Mouse (Mus musculus) CH12.LX (cell line): ENCODE data around the gene Med19.

Experiments used
- CTCF ChIP-seq, 2 experiments: IDR thresholded peaks in 1 of 2; conservative IDR thresholded peaks in 1 of 2; 2 replicates each; pipeline ENCODE4 v1.5.1; 2011 to 2012; ENCODE audit warnings: low read depth in 2 of 2, low read length in 2 of 2, improper control_type of control experiment in 1 of 2, inconsistent platforms in 1 of 2, mild to moderate bottlenecking in 1 of 2, moderate library complexity in 1 of 2
- EP300 ChIP-seq: IDR thresholded peaks from 2 replicates; pipeline ENCODE4 v1.6.1; 2011; ENCODE audit warnings: low read length, improper control_type of control experiment
- NELFE ChIP-seq: IDR thresholded peaks from 2 replicates; pipeline ENCODE4 v1.6.1; 2011; ENCODE audit warnings: low read depth, low read length, improper control_type of control experiment
- POLR2A ChIP-seq: IDR thresholded peaks from 2 replicates; pipeline ENCODE4 v1.6.1; 2011; ENCODE audit warnings: low read depth, mild to moderate bottlenecking, improper control_type of control experiment, low read length
- POLR2AphosphoS2 ChIP-seq: IDR thresholded peaks from 2 replicates; pipeline ENCODE4 v1.6.1; 2011; ENCODE audit warnings: low read depth, low read length, improper control_type of control experiment

DNA sequence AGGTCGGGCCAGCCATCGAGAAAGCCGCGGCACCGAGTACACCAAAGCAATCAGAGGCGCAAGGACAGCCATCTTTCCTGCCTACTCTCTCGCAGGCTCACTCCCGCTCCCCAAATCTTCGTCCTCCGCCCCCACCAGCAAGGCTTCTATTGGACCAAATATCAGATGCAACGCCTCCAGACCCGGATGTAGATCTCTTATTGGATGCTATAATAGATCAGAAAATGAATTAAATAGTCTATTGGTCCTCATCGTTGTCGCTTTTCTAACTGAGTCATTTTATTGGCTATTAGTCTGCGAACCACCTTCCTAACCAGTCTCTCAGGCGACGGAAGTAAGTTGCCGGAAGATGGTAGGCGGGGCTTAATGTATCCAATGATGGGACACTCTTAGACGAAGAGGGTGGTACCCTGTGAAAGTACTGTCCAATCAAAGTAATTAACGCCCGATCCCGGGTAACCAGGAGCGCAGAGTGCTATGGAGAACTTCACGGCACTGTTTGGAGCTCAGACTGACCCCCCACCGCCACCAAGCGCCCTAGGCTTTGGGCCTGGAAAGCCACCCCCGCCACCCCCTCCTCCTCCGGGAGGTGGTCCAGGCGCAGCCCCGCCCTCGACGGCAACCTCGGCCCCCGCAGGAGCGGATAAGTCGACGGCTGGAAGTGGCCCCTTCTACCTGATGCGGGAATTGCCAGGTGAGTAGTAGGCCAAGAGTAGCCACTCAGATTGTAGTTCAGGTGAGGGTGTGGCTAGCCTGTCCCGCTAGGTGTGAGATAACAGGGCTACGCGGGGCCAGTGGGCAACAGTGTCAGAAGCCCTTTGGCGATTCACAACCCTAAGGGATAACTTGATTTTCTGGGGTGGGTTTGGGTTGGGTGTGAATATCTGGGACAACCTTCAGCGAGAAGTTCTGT is at the start of gene Med19, which contains the start of gene Gm28635:
- TF ChIP-seq POLR2AphosphoS2 (no peak), CTCF (conservative IDR thresholded peaks at IDR 0.05 in 1 of 2, IDR thresholded peaks at IDR 0.05 in 1 of 2; ENCODE audit: low read depth in 2 of 2, low read length in 2 of 2) (no peak), NELFE (peak; percentile 66; the same call in 1 of the 2 replicates), EP300 (no peak), POLR2A (peak; percentile 61; the same call in 1 of the 2 replicates)
